Comparison of ENCODE assay signal across 8 mouse cellular contexts in the genomic region with DNA sequence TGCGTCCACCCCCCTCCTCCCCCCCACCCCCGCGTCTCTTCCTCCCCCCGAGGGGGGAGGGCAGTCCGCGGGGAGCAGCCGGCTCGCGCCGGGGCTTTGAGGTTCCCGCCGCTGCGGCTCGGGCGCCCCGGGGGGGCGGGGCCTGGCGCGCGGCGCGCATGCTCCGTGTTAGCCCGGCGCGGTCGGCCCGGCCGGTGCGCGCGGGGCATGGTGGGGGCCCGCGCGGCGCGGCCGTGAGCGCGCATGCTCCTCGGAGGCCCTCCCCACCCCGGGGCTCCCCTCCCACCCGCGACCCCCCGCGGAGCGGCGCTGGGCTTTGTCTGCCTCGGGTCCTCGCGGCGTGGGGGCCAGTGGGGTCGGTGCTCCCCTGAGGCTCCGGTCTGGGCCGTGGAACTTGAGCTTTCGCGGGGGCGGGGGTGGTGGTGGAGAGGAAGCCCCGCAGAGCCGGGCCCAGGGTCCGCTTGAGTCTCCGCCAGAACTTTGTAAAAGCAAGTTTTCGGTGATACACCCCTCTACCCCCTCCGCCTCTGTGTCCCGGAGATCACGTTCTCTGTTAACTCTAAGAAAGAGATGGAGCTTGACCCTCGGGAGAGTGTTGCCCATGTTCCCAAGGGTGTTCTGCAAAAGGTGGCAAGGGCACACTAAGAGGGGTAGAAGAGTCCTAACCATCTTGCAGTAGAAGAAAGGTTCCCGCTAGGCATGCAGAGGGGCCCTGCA. TPM values are rescaled to one million over a fixed set of nuclear protein-coding genes. Genes with fewer than 3 reads are reported as not detected.
DNase-seq lines count a peak whose midpoint lies in the region; ATAC-seq lines count a peak whose summit lies in the region.

No protein-coding gene starts in this region.

- H3K27ac ChIP-seq in hindbrain, embryonic 13.5 days: peak overlapping the region; percentile 97
- H3K27ac ChIP-seq in macrophage: 0 out of 2 replicates have a peak overlapping the region, but pooled peaks have one; percentile 10

- ATAC-seq in hindbrain, embryonic 13.5 days (ENCODE audit: low FRiP score): peak; percentile 80

- under 1% methylated on average over 32 of the region's 68 CpGs for WGBS in hindbrain, embryonic 13.5 days
- WGBS in macrophage (ENCODE audit: missing documents): 2% methylated on average over 57 of the region's 68 CpGs

- H3K9me3 ChIP-seq in hindbrain, embryonic 13.5 days: no peaks in the 10 kb centered on the region

- peak overlapping the region; percentile 86 for H3K4me2 ChIP-seq in hindbrain, embryonic 13.5 days

- peaks cover 50% of the 10 kb centered on the region for H3K79me2 ChIP-seq in macrophage (ENCODE audit: inconsistent target)

- peaks cover 19% of the 10 kb centered on the region for H3K36me3 ChIP-seq in hindbrain, embryonic 13.5 days
- no peaks in the 10 kb centered on the region for H3K36me3 ChIP-seq in macrophage (ENCODE audit: inconsistent target)

- peak; percentile 66 for DNase-seq in R1 (ENCODE audit: low read depth, low spot score)
- peak; percentile 76 to 86 for DNase-seq in cerebellum, postnatal 10 days
- peak; percentile 37 to 54 for DNase-seq in frontal cortex, postnatal 25 days (ENCODE audit: low spot score in 2 of 2)
- peak; percentile 74 to 82 for DNase-seq in left cerebral cortex, adult 18-20 months (ENCODE audit: low spot score in 2 of 2)
- peak; percentile 68 to 69 for DNase-seq in right cerebral cortex, adult 2 months (ENCODE audit: low spot score in 2 of 2)
- DNase-seq in urinary bladder, postnatal 25 days (ENCODE audit: low spot score): peak; percentile 94

- peaks cover 31% of the 10 kb centered on the region for H3K27me3 ChIP-seq in hindbrain, embryonic 13.5 days

- H3K4me1 ChIP-seq in hindbrain, embryonic 13.5 days (replicated peaks): peaks cover 67% of the 10 kb centered on the region

- H3K9ac ChIP-seq in hindbrain, embryonic 13.5 days: peak overlapping the region; percentile 93

- H3K4me3 ChIP-seq in hindbrain, embryonic 13.5 days: peak overlapping the region; percentile 92
- peak overlapping the region; percentile 47 for H3K4me3 ChIP-seq in macrophage (ENCODE audit: inconsistent target)

RNA-seq across cellular contexts. Expression of a gene that starts 2.4 kb away (rescaled TPM):
- polyA plus RNA-seq in hindbrain, embryonic 13.5 days (2015; fragmentation: Nextera tagmentation; extraction: Ambion mirVana): 13.8 and 15.7 TPM in 2 replicates
- 10 to 100 TPM; 89.8 to 94.3 TPM for total RNA-seq in left cerebral cortex, adult 18-20 months (2021)
- 10 to 100 TPM in 25 of 26 experiments, 1 to 10 TPM in 1; 9.0 to 90.2 (median 42.2) TPM for total RNA-seq in macrophage (2018; cell fraction: chromatin; rRNA removed)
- 10 to 100 TPM; 37.0 to 99.7 (median 56.5) TPM for total RNA-seq in macrophage (2018; cell fraction: cytosol; rRNA removed)
- total RNA-seq in macrophage (2018; cell fraction: nucleus; rRNA removed): 100 to 1,000 TPM in 1 of 26 experiments, 10 to 100 TPM in 25; 18.0 to 116 (median 59.2) TPM
- polyA plus RNA-seq in macrophage (2018): 30.1 to 67.9 TPM (median 53.6 TPM) in 3 replicates

RNA-seq across cellular contexts. Expression of a gene that starts 37.0 kb away (rescaled TPM):
- 23.2 and 23.8 TPM in 2 replicates for polyA plus RNA-seq in hindbrain, embryonic 13.5 days (2015; fragmentation: Nextera tagmentation; extraction: Ambion mirVana)
- total RNA-seq in left cerebral cortex, adult 18-20 months (2021): 10 to 100 TPM; 56.0 to 60.5 TPM
- total RNA-seq in macrophage (2018; cell fraction: chromatin; rRNA removed): 100 to 1,000 TPM in 3 of 26 experiments, 10 to 100 TPM in 21, 1 to 10 TPM in 2; 6.0 to 133 (median 72.2) TPM
- total RNA-seq in macrophage (2018; cell fraction: cytosol; rRNA removed): 10 to 100 TPM in 25 of 26 experiments, 1 to 10 TPM in 1; 4.3 to 41.6 (median 21.9) TPM
- total RNA-seq in macrophage (2018; cell fraction: nucleus; rRNA removed): 10 to 100 TPM; 10.1 to 87.5 (median 42.4) TPM
- polyA plus RNA-seq in macrophage (2018): 11.9 to 27.5 TPM (median 26.0 TPM) in 3 replicates

RNA-seq across cellular contexts. Expression of a gene that starts 39.7 kb away (rescaled TPM):
- not detected in 2 replicates for polyA plus RNA-seq in hindbrain, embryonic 13.5 days (2015; fragmentation: Nextera tagmentation; extraction: Ambion mirVana)
- total RNA-seq in left cerebral cortex, adult 18-20 months (2021): under 1 TPM in 1 of 2 experiments, not detected in 1; 0.66 TPM
- total RNA-seq in macrophage (2018; cell fraction: chromatin; rRNA removed): not detected
- not detected for total RNA-seq in macrophage (2018; cell fraction: cytosol; rRNA removed)
- not detected for total RNA-seq in macrophage (2018; cell fraction: nucleus; rRNA removed)
- polyA plus RNA-seq in macrophage (2018): not detected in 3 replicates

Comparison
In these comparisons a context has a peak if more than half of its experiments do, and no peak if none do; other contexts are left out.
1. Peak in every context shown above with its lines: DNase-seq, ATAC-seq, H3K4me3 ChIP-seq and H3K27ac ChIP-seq.